Comparison of ENCODE assay signal across 9 mouse cellular contexts in the genomic region with DNA sequence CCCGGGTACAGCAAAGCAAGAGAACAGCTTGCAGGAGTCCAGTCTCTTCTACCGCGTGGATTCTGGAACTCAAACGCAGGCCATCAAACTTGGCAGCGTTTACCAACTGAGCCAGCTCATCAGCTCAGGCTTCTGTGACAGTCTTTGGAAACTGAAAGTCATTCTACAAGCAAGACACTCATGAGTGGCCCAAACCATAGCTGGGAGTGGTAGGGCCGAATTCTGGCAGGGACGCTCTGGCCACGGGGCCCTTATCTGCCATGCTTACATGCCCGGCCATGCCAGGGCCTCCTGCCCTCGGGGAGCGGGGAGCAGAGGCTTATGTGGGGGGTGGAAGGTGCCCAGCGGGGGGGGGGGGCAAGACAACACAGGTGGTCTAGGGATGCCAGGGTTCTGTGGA. TPM values are rescaled to one million over a fixed set of nuclear protein-coding genes. Genes with fewer than 3 reads are reported as not detected.
A peak's percentile ranks its signal among the peaks of the same experiment; 100 is the strongest.
DNase-seq lines count a peak whose midpoint lies in the region; ATAC-seq and TF ChIP-seq lines count a peak whose summit lies in the region.
"Had no signal": no experiment of that assay in that cellular context is flagged by ENCODE, and none has a peak within 500 bp of the region (broad histone marks: within the 10 kb centered on the region; RNA-seq: fewer than 3 reads in every experiment).

No protein-coding gene starts in this region.

- H3K4me1 ChIP-seq in hindbrain, embryonic 12.5 days, result peaks cover 38% of the 10 kb centered on the region
- peaks cover 51% of the 10 kb centered on the region for H3K4me1 ChIP-seq in hindbrain, embryonic 13.5 days (replicated peaks)
- peaks cover 86% of the 10 kb centered on the region for H3K4me1 ChIP-seq in G1E (ENCODE audit: insufficient read depth, low read depth, low read length)
- H3K4me1 ChIP-seq in heart, embryonic 13.5 days, result peaks cover 99% of the 10 kb centered on the region
- H3K4me1 ChIP-seq in limb, embryonic 11.5 days (ENCODE audit: control insufficient read depth, insufficient read depth, low read length), result peaks cover 31% of the 10 kb centered on the region

- H3K9me3 ChIP-seq in hindbrain, embryonic 12.5 days (replicated peaks), result no peaks in the 10 kb centered on the region
- no peaks in the 10 kb centered on the region for H3K9me3 ChIP-seq in hindbrain, embryonic 13.5 days
- H3K9me3 ChIP-seq in G1E (replicated peaks), result peaks cover 8% of the 10 kb centered on the region; the same call in 1 of the 2 replicates
- no peaks in the 10 kb centered on the region for H3K9me3 ChIP-seq in heart, embryonic 13.5 days
- no peaks in the 10 kb centered on the region for H3K9me3 ChIP-seq in limb, embryonic 11.5 days (ENCODE audit: control insufficient read depth, low read length)

- no peak overlapping the region for H3K4me2 ChIP-seq in hindbrain, embryonic 12.5 days (replicated peaks)
- no peak overlapping the region for H3K4me2 ChIP-seq in hindbrain, embryonic 13.5 days
- peak overlapping the region; percentile 38 for H3K4me2 ChIP-seq in heart, embryonic 13.5 days
- no peak overlapping the region for H3K4me2 ChIP-seq in limb, embryonic 11.5 days (ENCODE audit: low read depth, severe bottlenecking)

- no peak for ATAC-seq in hindbrain, embryonic 12.5 days (ENCODE audit: low FRiP score)
- ATAC-seq in hindbrain, embryonic 13.5 days (ENCODE audit: low FRiP score), result no peak
- no peak for ATAC-seq in G1E (ENCODE audit: extremely low read depth, insufficient number of reproducible peaks, low FRiP score, poor library complexity, severe bottlenecking)
- no peak for ATAC-seq in heart, embryonic 13.5 days (ENCODE audit: extremely low read depth, insufficient number of reproducible peaks, low FRiP score, low TSS enrichment)
- ATAC-seq in limb, embryonic 11.5 days (ENCODE audit: insufficient number of reproducible peaks, low FRiP score, low TSS enrichment, low read depth), result no peak

- 76% methylated on average over 12 of the region's 12 CpGs for whole genome bisulfite sequencing in hindbrain, embryonic 12.5 days
- WGBS in hindbrain, embryonic 13.5 days, result 74% methylated on average over 12 of the region's 12 CpGs
- 59% methylated on average over 12 of the region's 12 CpGs for WGBS in heart, embryonic 13.5 days
- 79% methylated on average over 12 of the region's 12 CpGs for WGBS in limb, embryonic 11.5 days

- no peaks in the 10 kb centered on the region for H3K36me3 ChIP-seq in hindbrain, embryonic 12.5 days
- no peaks in the 10 kb centered on the region for H3K36me3 ChIP-seq in hindbrain, embryonic 13.5 days
- no peaks in the 10 kb centered on the region for H3K36me3 ChIP-seq in G1E (replicated peaks)
- peaks cover 28% of the 10 kb centered on the region for H3K36me3 ChIP-seq in heart, embryonic 13.5 days
- no peaks in the 10 kb centered on the region for H3K36me3 ChIP-seq in limb, embryonic 11.5 days (ENCODE audit: control insufficient read depth, insufficient read depth, low read length)

- 0 out of 2 replicates have a peak overlapping the region, but pooled peaks have one; percentile 41 for H3K27ac ChIP-seq in hindbrain, embryonic 12.5 days
- H3K27ac ChIP-seq in hindbrain, embryonic 13.5 days, result no peak overlapping the region
- H3K27ac ChIP-seq in heart, embryonic 13.5 days (replicated peaks), result peak overlapping the region; percentile 97
- 0 out of 2 replicates have a peak overlapping the region, but pooled peaks have one; percentile 53 for H3K27ac ChIP-seq in limb, embryonic 11.5 days (replicated peaks; ENCODE audit: low read depth, low read length)

- 0 out of 2 replicates have a peak overlapping the region, but pooled peaks have one; percentile 25 for H3K9ac ChIP-seq in hindbrain, embryonic 12.5 days
- no peak overlapping the region for H3K9ac ChIP-seq in hindbrain, embryonic 13.5 days
- H3K9ac ChIP-seq in heart, embryonic 13.5 days, result peak overlapping the region; percentile 47
- no peak overlapping the region for H3K9ac ChIP-seq in limb, embryonic 11.5 days (ENCODE audit: low read length)

- H3K27me3 ChIP-seq in hindbrain, embryonic 12.5 days, result peaks cover 32% of the 10 kb centered on the region
- peaks cover 33% of the 10 kb centered on the region for H3K27me3 ChIP-seq in hindbrain, embryonic 13.5 days
- H3K27me3 ChIP-seq in G1E (ENCODE audit: insufficient read depth, low read length), result peaks cover 19% of the 10 kb centered on the region
- peaks cover 19% of the 10 kb centered on the region for H3K27me3 ChIP-seq in heart, embryonic 13.5 days (replicated peaks)
- peaks cover 26% of the 10 kb centered on the region for H3K27me3 ChIP-seq in limb, embryonic 11.5 days (ENCODE audit: control insufficient read depth, insufficient read depth, low read length)

- no peak for DNase-seq in G1E (ENCODE audit: low spot score)
- no peak for DNase-seq in limb, embryonic 11.5 days (ENCODE audit: low spot score)
- no peak for DNase-seq in right cerebral cortex, postnatal 10 days (ENCODE audit: low spot score in 2 of 2)
- DNase-seq in cerebellum, adult 9-10 months, result no peak
- DNase-seq in cerebellum, adult 11-12 months, result no peak
- DNase-seq: lung, adult 2 months had no signal

- no peak for TF ChIP-seq CTCF in G1E (IDR thresholded peaks at IDR 0.05; ENCODE audit: low read depth, low read length)

- no peak overlapping the region for H3K4me3 ChIP-seq in hindbrain, embryonic 12.5 days
- H3K4me3 ChIP-seq in hindbrain, embryonic 13.5 days, result no peak overlapping the region
- peak overlapping the region; percentile 43; the same call in 1 of the 2 replicates for H3K4me3 ChIP-seq in G1E (ENCODE audit: low read depth, low read length)
- no peak overlapping the region for H3K4me3 ChIP-seq in heart, embryonic 13.5 days
- H3K4me3 ChIP-seq in limb, embryonic 11.5 days (ENCODE audit: low read depth, low read length), result no peak overlapping the region

RNA-seq across cellular contexts. Expression of gene Wbp2, which starts 16.8 kb away (rescaled TPM):
- 90.7 and 97.7 TPM in 2 replicates for polyA plus RNA-seq in hindbrain, embryonic 12.5 days (2016; fragmentation: Nextera tagmentation; extraction: Ambion mirVana)
- polyA plus RNA-seq in hindbrain, embryonic 13.5 days (2015; fragmentation: Nextera tagmentation; extraction: Ambion mirVana), result 129 and 133 TPM in 2 replicates
- total RNA-seq in G1E (2014; fragmentation: Nextera tagmentation), result 160 and 169 TPM in 2 replicates
- total RNA-seq in G1E (2017), result 55.9 and 61.6 TPM in 2 replicates
- 499 and 545 TPM in 2 replicates for polyA plus RNA-seq in G1E (2012)
- 134 and 138 TPM in 2 replicates for polyA plus RNA-seq in heart, embryonic 13.5 days (2015; fragmentation: Nextera tagmentation; extraction: Ambion mirVana)
- 49.3 and 52.1 TPM in 2 replicates for polyA plus RNA-seq in limb, embryonic 11.5 days (2014; fragmentation: Nextera tagmentation; extraction: Ambion mirVana)

RNA-seq across cellular contexts. Expression of gene Trim47, which starts 23.4 kb away (rescaled TPM):
- 4.4 and 5.3 TPM in 2 replicates for polyA plus RNA-seq in hindbrain, embryonic 12.5 days (2016; fragmentation: Nextera tagmentation; extraction: Ambion mirVana)
- polyA plus RNA-seq in hindbrain, embryonic 13.5 days (2015; fragmentation: Nextera tagmentation; extraction: Ambion mirVana), result 3.9 and 4.5 TPM in 2 replicates
- total RNA-seq in G1E (2014; fragmentation: Nextera tagmentation) (not detected in 2 replicates), G1E (2017) (0.12 and 0.27 TPM in 2 replicates)
- polyA plus RNA-seq in G1E (2012), result 0.08 TPM in 1 of 2 replicates, not detected in the other
- 46.1 and 51.1 TPM in 2 replicates for polyA plus RNA-seq in heart, embryonic 13.5 days (2015; fragmentation: Nextera tagmentation; extraction: Ambion mirVana)
- 3.7 and 4.3 TPM in 2 replicates for polyA plus RNA-seq in limb, embryonic 11.5 days (2014; fragmentation: Nextera tagmentation; extraction: Ambion mirVana)

RNA-seq across cellular contexts. Expression of gene Unc13d, which starts 25.8 kb away (rescaled TPM):
- polyA plus RNA-seq in hindbrain, embryonic 12.5 days (2016; fragmentation: Nextera tagmentation; extraction: Ambion mirVana), result 1.6 and 1.7 TPM in 2 replicates
- polyA plus RNA-seq in hindbrain, embryonic 13.5 days (2015; fragmentation: Nextera tagmentation; extraction: Ambion mirVana), result 1.5 and 2.0 TPM in 2 replicates
- 26.1 and 31.4 TPM in 2 replicates for total RNA-seq in G1E (2014; fragmentation: Nextera tagmentation)
- total RNA-seq in G1E (2017), result 63.5 and 81.7 TPM in 2 replicates
- polyA plus RNA-seq in G1E (2012), result 126 and 144 TPM in 2 replicates
- 1.5 and 2.3 TPM in 2 replicates for polyA plus RNA-seq in heart, embryonic 13.5 days (2015; fragmentation: Nextera tagmentation; extraction: Ambion mirVana)
- polyA plus RNA-seq in limb, embryonic 11.5 days (2014; fragmentation: Nextera tagmentation; extraction: Ambion mirVana), result 1.1 and 1.3 TPM in 2 replicates

RNA-seq across cellular contexts. Expression of gene Trim65, which starts 27.4 kb away (rescaled TPM):
- 2.2 and 2.3 TPM in 2 replicates for polyA plus RNA-seq in hindbrain, embryonic 12.5 days (2016; fragmentation: Nextera tagmentation; extraction: Ambion mirVana)
- 1.9 and 2.3 TPM in 2 replicates for polyA plus RNA-seq in hindbrain, embryonic 13.5 days (2015; fragmentation: Nextera tagmentation; extraction: Ambion mirVana)
- total RNA-seq in G1E (2014; fragmentation: Nextera tagmentation) (not detected in 2 replicates), G1E (2017) (0.05 and 0.12 TPM in 2 replicates)
- not detected in 2 replicates for polyA plus RNA-seq in G1E (2012)
- polyA plus RNA-seq in heart, embryonic 13.5 days (2015; fragmentation: Nextera tagmentation; extraction: Ambion mirVana), result 4.2 and 4.3 TPM in 2 replicates
- 2.2 and 2.5 TPM in 2 replicates for polyA plus RNA-seq in limb, embryonic 11.5 days (2014; fragmentation: Nextera tagmentation; extraction: Ambion mirVana)

RNA-seq across cellular contexts. Expression of gene Mrpl38, which starts 35.1 kb away (rescaled TPM):
- polyA plus RNA-seq in hindbrain, embryonic 12.5 days (2016; fragmentation: Nextera tagmentation; extraction: Ambion mirVana), result 72.7 and 77.8 TPM in 2 replicates
- polyA plus RNA-seq in hindbrain, embryonic 13.5 days (2015; fragmentation: Nextera tagmentation; extraction: Ambion mirVana), result 76.4 and 78.2 TPM in 2 replicates
- total RNA-seq in G1E (2014; fragmentation: Nextera tagmentation), result 99.3 and 125 TPM in 2 replicates
- total RNA-seq in G1E (2017), result 38.3 and 45.7 TPM in 2 replicates
- polyA plus RNA-seq in G1E (2012), result 144 and 150 TPM in 2 replicates
- 82.4 and 92.2 TPM in 2 replicates for polyA plus RNA-seq in heart, embryonic 13.5 days (2015; fragmentation: Nextera tagmentation; extraction: Ambion mirVana)
- 110 and 111 TPM in 2 replicates for polyA plus RNA-seq in limb, embryonic 11.5 days (2014; fragmentation: Nextera tagmentation; extraction: Ambion mirVana)

Comparison
In these comparisons a context has a peak if more than half of its experiments do, and no peak if none do; other contexts are left out.
1. H3K9ac ChIP-seq: peak in hindbrain, embryonic 12.5 days (single experiment) and heart, embryonic 13.5 days (single experiment); none in hindbrain, embryonic 13.5 days (single experiment) and limb, embryonic 11.5 days (single experiment).
2. RNA of gene Unc13d, which starts 25.8 kb away (polyA plus RNA-seq): 126 to 144 TPM in G1E; 1.6 to 1.7 TPM in hindbrain, embryonic 12.5 days, 1.5 to 2.3 TPM in heart, embryonic 13.5 days, 1.5 to 2.0 TPM in hindbrain, embryonic 13.5 days and 1.1 to 1.3 TPM in limb, embryonic 11.5 days; every median in the first group is over 10 times any median in the second.